12 mouse cellular contexts compared by ENCODE assay signal in genomic region chr13:109448121-109448520, GRCm38 (mm10).
"Had no signal": no experiment of that assay in that cellular context is flagged by ENCODE, and none has a peak within 500 bp of the region (broad histone marks: within the 10 kb centered on the region; RNA-seq: fewer than 3 reads in every experiment).

No protein-coding gene starts in this region.

- H3K4me3 ChIP-seq: left cerebral cortex, adult 2 months; limb, embryonic 10.5 days; liver, embryonic 12.5 days; lung, embryonic 15.5 days; megakaryocyte, embryonic 14.5 days; midbrain, embryonic 12.5 days had no signal

- H3K27me3 ChIP-seq: liver, embryonic 12.5 days; lung, embryonic 15.5 days; megakaryocyte, embryonic 14.5 days; midbrain, embryonic 12.5 days had no signal

- H3K9me3 ChIP-seq: limb, embryonic 10.5 days; liver, embryonic 12.5 days; lung, embryonic 15.5 days had no signal

- ATAC-seq: hindbrain, embryonic 16.5 days; inflammation-experienced regulatory T-cells, adult 6 months; liver, embryonic 12.5 days had no signal

- H3K4me1 ChIP-seq: liver, embryonic 12.5 days; lung, embryonic 15.5 days; megakaryocyte, embryonic 14.5 days had no signal

- H3K4me2 ChIP-seq: liver, embryonic 12.5 days; lung, embryonic 15.5 days; midbrain, embryonic 12.5 days had no signal

- DNase-seq: lung, postnatal 14 days; right cerebral cortex, postnatal 14 days; thymus, postnatal 36 days had no signal

- H3K27ac ChIP-seq: left cerebral cortex, adult 2 months; limb, embryonic 10.5 days; liver, embryonic 12.5 days; lung, embryonic 15.5 days; macrophage; midbrain, embryonic 12.5 days had no signal

- H3K9ac ChIP-seq: liver, embryonic 12.5 days; lung, embryonic 15.5 days; midbrain, embryonic 12.5 days had no signal

- H3K36me3 ChIP-seq: limb, embryonic 10.5 days; liver, embryonic 12.5 days; lung, embryonic 15.5 days; midbrain, embryonic 12.5 days had no signal
